In genomic region chr1:92190463-92190862, GRCm38 (mm10) we compare ENCODE assay signal across 18 mouse cellular contexts.
"Had no signal": no experiment of that assay in that cellular context is flagged by ENCODE, and none has a peak within 500 bp of the region (broad histone marks: within the 10 kb centered on the region; RNA-seq: fewer than 3 reads in every experiment).

No protein-coding gene starts in this region.

- H3K4me3 ChIP-seq: kidney, embryonic 15.5 days; left cerebral cortex, adult 2 months; limb, embryonic 12.5 days; liver, embryonic 13.5 days; lung, embryonic 15.5 days; midbrain, embryonic 12.5 days; myocyte; neural tube, embryonic 12.5 days had no signal

- H3K9me3 ChIP-seq: kidney, embryonic 15.5 days; limb, embryonic 12.5 days; liver, embryonic 13.5 days; lung, embryonic 15.5 days; midbrain, embryonic 12.5 days; neural tube, embryonic 12.5 days had no signal

- H3K27me3 ChIP-seq: kidney, embryonic 15.5 days; limb, embryonic 12.5 days; liver, embryonic 13.5 days; lung, embryonic 15.5 days; neural tube, embryonic 12.5 days had no signal

- ATAC-seq: liver, postnatal 0 days; midbrain, embryonic 16.5 days had no signal

- H3K36me3 ChIP-seq: kidney, embryonic 15.5 days; limb, embryonic 12.5 days; liver, embryonic 13.5 days; lung, embryonic 15.5 days; midbrain, embryonic 12.5 days; neural tube, embryonic 12.5 days had no signal

- H3K9ac ChIP-seq: kidney, embryonic 15.5 days; limb, embryonic 12.5 days; liver, embryonic 13.5 days; liver, postnatal 0 days; lung, embryonic 15.5 days; midbrain, embryonic 12.5 days; neural tube, embryonic 12.5 days had no signal

- H3K4me1 ChIP-seq: kidney, embryonic 15.5 days; limb, embryonic 12.5 days; liver, embryonic 13.5 days; lung, embryonic 15.5 days; midbrain, embryonic 12.5 days; neural tube, embryonic 12.5 days had no signal

- H3K4me2 ChIP-seq: kidney, embryonic 15.5 days; limb, embryonic 12.5 days; liver, embryonic 13.5 days; lung, embryonic 15.5 days; midbrain, embryonic 12.5 days; neural tube, embryonic 12.5 days had no signal

- H3K27ac ChIP-seq: kidney, embryonic 15.5 days; left cerebral cortex, adult 2 months; limb, embryonic 12.5 days; liver, embryonic 13.5 days; lung, embryonic 15.5 days; macrophage; midbrain, embryonic 12.5 days; neural tube, embryonic 12.5 days; stomach, postnatal 0 days had no signal

- DNase-seq: kidney, adult 2 months; kidney, postnatal 14 days; liver; liver, embryonic 13.5 days; liver, postnatal 0 days; lung, postnatal 14 days; right cerebral cortex, postnatal 25 days; thymus, postnatal 25 days had no signal
